Mouse (Mus musculus) spleen, adult 2 months (tissue): ENCODE data around the gene Plcb1. TPM values are rescaled to one million over a fixed set of nuclear protein-coding genes. Genes with fewer than 3 reads are reported as not detected.

Experiments used
- DNase-seq, 2 experiments: peaks; one replicate each; pipeline versions ENCODE4 v3.0.0 to v3.0.0-alpha.2; 2012 to 2021; ENCODE audit warnings: low spot score in 2 of 2, low read depth in 1 of 2
- H3K27ac ChIP-seq: fragments of 200-500 bp; 2 replicates; pipeline ENCODE4 v1.5.1; 2012; ENCODE audit warnings: low read length, inconsistent platforms; ENCODE audit not compliant: insufficient read depth
- H3K27me3 ChIP-seq: fragments of 200-500 bp; 2 replicates; pipeline ENCODE4 v1.6.1; 2012; ENCODE audit warnings: mild to moderate bottlenecking, moderate library complexity, low read length, inconsistent platforms; ENCODE audit not compliant: control insufficient read depth, insufficient read depth
- H3K36me3 ChIP-seq: fragments of 200-500 bp; 2 replicates; pipeline ENCODE4 v1.6.1; 2012; ENCODE audit warnings: mild to moderate bottlenecking, low read length, inconsistent platforms; ENCODE audit not compliant: control insufficient read depth, insufficient read depth
- H3K4me1 ChIP-seq: fragments of 200-500 bp; 2 replicates; pipeline ENCODE4 v1.6.1; 2011; ENCODE audit warnings: inconsistent platforms; ENCODE audit not compliant: control insufficient read depth, insufficient read depth, insufficient read length
- H3K4me3 ChIP-seq: fragments of 200-500 bp; 2 replicates; pipeline ENCODE4 v1.5.1; 2011; ENCODE audit warnings: mild to moderate bottlenecking, inconsistent platforms; ENCODE audit not compliant: insufficient read depth, insufficient read length; ENCODE audit errors: extremely low read depth
- CTCF ChIP-seq: fragments of 200-500 bp; IDR thresholded peaks from 2 replicates; pipeline ENCODE4 v1.5.1; 2011; ENCODE audit warnings: mild to moderate bottlenecking, inconsistent platforms; ENCODE audit not compliant: insufficient read depth, insufficient read length, insufficient replicate concordance; ENCODE audit errors: extremely low read depth
- POLR2A ChIP-seq: fragments of 200-500 bp; IDR thresholded peaks from 2 replicates; pipeline ENCODE4 v1.6.1; 2011; ENCODE audit warnings: low read depth, low read length, inconsistent platforms
- WGBS: fragments of 180-500 bp; shearing (Covaris S2); methylation state at CpG from one replicate; pipeline ENCODE4 v1.1.7; 2018; 5-methylcytosine and 5-hydroxymethylcytosine counted together
- polyA plus RNA-seq: library from polyadenylated mRNA; depleted of rRNA; stranded (reverse); fragments of >200 nt; gene quantifications from 2 replicates; pipeline ENCODE4 v1.2.3, GENCODE M21; 2012

Plcb1 gene
- polyA plus RNA-seq, 1 experiment, result 0.22 TPM

GRCm38 (mm10) chr2:134821176-134821575 is 35.3 kb downstream of the Plcb1 start:
- no peak for TF ChIP-seq CTCF
- no peak for TF ChIP-seq POLR2A
- Histone ChIP-seq H3K4me3 (no peak overlapping the region), H3K4me1 (no peaks in the 10 kb centered on the region), H3K36me3 (no peaks in the 10 kb centered on the region), H3K27ac (no peak overlapping the region), H3K27me3 (no peaks in the 10 kb centered on the region)
- no peak for DNase-seq
- WGBS, result 86% methylated on average over 6 of the region's 6 CpGs

GRCm38 (mm10) chr2:134825645-134826044 is 39.8 kb downstream of the Plcb1 start:
- no peak for DNase-seq
- TF ChIP-seq CTCF, result no peak
- no peak for TF ChIP-seq POLR2A
- Histone ChIP-seq H3K4me3 (no peak overlapping the region), H3K36me3 (no peaks in the 10 kb centered on the region), H3K27ac (no peak overlapping the region), H3K4me1 (no peaks in the 10 kb centered on the region), H3K27me3 (no peaks in the 10 kb centered on the region)
- 38% methylated on average over 7 of the region's 7 CpGs for WGBS

GRCm38 (mm10) chr2:134826111-134827005 is 40.5 kb downstream of the Plcb1 start:
- H3K27ac ChIP-seq, result no peak overlapping the region

GRCm38 (mm10) chr2:134827778-134828487 is 42.1 kb downstream of the Plcb1 start:
- H3K27ac ChIP-seq, result no peak overlapping the region

More at GRCm38 (mm10) chr2:134826111-134827005, 40.5 kb downstream of the Plcb1 start:
- H3K36me3 ChIP-seq, result no peaks in the 10 kb centered on the region
- TF ChIP-seq CTCF, result no peak
- TF ChIP-seq POLR2A, result no peak
- no peaks in the 10 kb centered on the region for H3K4me1 ChIP-seq
- H3K27me3 ChIP-seq, result no peaks in the 10 kb centered on the region
- 76% methylated on average over 8 of the region's 8 CpGs for WGBS
- no peak overlapping the region for H3K4me3 ChIP-seq
- DNase-seq, result no peak

GRCm38 (mm10) chr2:134831861-134832260 is 46.0 kb downstream of the Plcb1 start:
- Histone ChIP-seq H3K36me3 (no peaks in the 10 kb centered on the region), H3K27me3 (no peaks in the 10 kb centered on the region), H3K4me3 (no peak overlapping the region), H3K4me1 (no peaks in the 10 kb centered on the region), H3K27ac (no peak overlapping the region)
- 91% methylated on average over 7 of the region's 7 CpGs for WGBS
- DNase-seq, result no peak
- TF ChIP-seq CTCF, result no peak
- TF ChIP-seq POLR2A, result no peak

More at GRCm38 (mm10) chr2:134827778-134828487, 42.1 kb downstream of the Plcb1 start:
- no peak for DNase-seq
- H3K36me3 ChIP-seq, result no peaks in the 10 kb centered on the region
- H3K27me3 ChIP-seq, result no peaks in the 10 kb centered on the region
- H3K4me1 ChIP-seq, result no peaks in the 10 kb centered on the region
- 83% methylated on average over 3 of the region's 3 CpGs for WGBS
- no peak for TF ChIP-seq CTCF
- TF ChIP-seq POLR2A, result no peak
- H3K4me3 ChIP-seq, result no peak overlapping the region

- TF ChIP-seq CTCF (no peak), POLR2A (no peak)
- H3K4me1 ChIP-seq, result no peaks in the 10 kb centered on the region
- DNase-seq, result no peak
- no peaks in the 10 kb centered on the region for H3K27me3 ChIP-seq
- no peaks in the 10 kb centered on the region for H3K36me3 ChIP-seq
- WGBS, result 90% methylated on average over 1 of the region's 1 CpGs
- H3K27ac ChIP-seq, result no peak overlapping the region
- no peak overlapping the region for H3K4me3 ChIP-seq
Observed at GRCm38 (mm10) chr2:134836097-134836496, 50.2 kb downstream of the Plcb1 start.
